Mouse (Mus musculus): ENCODE measurements at regions not wholly inside any gene's neighbourhood (a gene's known extent, or its start where the extent isn't known, plus 50 kb on each side); places are given as distances from the start of the nearest gene placed in this dataset.

DNA sequence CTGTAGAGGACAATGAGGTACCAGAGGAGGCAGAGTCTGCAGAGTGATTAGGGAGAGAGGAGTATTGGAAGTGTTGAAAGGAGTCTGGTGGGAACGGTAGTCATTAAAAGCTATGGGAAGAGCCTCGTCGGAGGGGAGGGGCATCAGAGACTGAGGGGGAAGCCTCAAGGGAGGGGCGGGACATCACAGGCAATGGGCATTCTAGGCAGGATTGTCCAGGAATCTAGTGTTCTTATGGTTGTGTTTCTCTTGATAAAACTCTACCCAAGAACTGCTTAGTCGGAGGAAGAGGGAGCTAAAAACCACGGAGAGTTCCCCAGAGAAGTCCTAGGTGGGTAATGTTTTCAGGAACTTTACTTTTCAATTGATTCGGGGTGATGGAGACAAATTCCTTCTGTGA, 90.2 kb downstream of the Sec23ip start:
- no peak for DNase-seq (ENCODE audit: low spot score)

GRCm38 (mm10) chr7:128836435-128836834, 91.7 kb downstream of the Sec23ip start:
- no peak for DNase-seq (ENCODE audit: low spot score)

GRCm38 (mm10) chr7:128842561-128842960, 97.8 kb downstream of the Sec23ip start:
- no peak for DNase-seq (ENCODE audit: low spot score)

GRCm38 (mm10) chr7:128843576-128843975, 98.8 kb downstream of the Sec23ip start:
- no peak for DNase-seq (ENCODE audit: low spot score)

DNA sequence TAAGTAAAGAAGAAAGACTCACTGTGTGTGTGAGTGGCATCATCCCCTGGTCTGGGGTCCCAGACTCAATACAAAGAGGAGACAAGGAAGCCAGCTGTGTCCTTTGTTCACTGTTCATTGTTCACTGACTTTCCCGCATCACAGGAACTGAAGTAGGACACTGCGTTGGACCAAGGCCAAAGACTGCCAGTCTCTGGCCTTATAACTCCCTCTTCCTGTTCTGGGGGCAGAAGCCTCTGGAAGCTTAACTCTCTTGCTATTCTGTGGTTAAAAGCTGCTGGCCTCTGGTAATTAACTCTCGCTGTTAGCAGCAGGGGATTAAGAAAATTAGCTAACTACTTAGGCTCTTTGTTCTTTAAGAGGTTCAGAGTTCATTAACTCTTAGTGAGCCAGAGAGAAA, 104.5 kb downstream of the Sec23ip start:
- DNase-seq (ENCODE audit: low spot score), result no peak

DNA sequence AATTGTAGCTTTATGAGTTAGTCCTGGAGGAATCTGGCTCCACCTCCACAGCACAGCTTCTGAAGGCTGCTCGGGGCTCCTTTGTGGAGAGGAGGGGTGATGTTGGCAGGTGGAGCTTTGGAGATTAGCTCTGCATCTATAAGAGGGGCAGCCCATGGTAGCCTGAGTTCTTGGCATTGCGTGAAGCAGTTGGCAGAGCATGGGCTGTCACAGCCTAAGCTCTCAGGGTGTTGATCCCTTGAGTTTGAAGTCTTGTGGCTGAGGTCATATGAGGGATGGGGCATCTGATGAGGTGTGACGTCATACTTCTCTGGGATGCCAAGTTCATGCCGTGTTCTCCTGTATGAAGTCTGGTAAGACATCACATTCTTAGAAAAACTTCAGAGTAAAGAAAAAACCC, 109.5 kb downstream of the Sec23ip start:
- no peak for DNase-seq (ENCODE audit: low spot score)

- DNase-seq (ENCODE audit: low spot score), result no peak
Observed at GRCm38 (mm10) chr7:128854690-128855343, 110.1 kb downstream of the Sec23ip start.

DNA sequence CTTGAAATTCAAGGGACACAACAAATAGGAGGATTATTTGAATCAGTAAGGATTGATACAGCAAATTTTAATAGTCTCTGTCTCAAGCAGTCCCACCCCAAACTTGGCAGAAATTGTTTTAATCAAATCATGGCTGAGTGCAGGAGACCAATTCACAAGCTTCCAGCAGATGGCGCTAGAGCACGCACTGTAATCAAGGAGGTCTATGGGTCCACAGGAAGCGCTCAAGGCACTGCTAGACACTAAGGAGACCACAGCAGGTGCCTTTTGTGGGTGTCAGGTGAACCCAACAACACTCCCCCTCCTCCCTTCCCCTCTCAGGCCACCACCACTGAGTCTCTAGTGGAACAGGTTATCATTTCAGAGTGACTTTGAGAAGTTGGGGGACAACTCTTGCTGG, 115.4 kb downstream of the Sec23ip start:
- DNase-seq (ENCODE audit: low spot score), result peak; percentile 71

- peak; percentile 76 for DNase-seq (ENCODE audit: low spot score)
Observed at GRCm38 (mm10) chr7:128860709-128861108, 116.0 kb downstream of the Sec23ip start.

DNA sequence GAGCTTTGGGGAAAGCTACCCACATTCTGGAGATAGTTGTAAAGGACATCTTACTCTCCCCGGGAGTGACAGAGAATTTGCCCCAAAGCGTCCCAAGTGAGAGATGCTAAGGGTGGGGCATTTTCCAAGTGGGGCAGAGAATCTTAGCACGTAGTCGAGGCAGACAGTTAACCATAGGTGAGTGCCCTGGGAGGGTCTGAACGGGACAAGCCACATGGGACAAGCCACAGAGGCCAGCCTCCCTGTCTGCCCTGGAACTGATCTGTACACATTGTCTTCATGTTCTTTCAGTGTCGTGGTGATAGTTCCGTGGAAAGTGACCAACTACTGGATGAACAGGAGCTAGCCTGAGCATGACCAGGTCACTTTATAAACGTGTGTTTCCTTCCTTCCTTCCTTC, 116.6 kb downstream of the Sec23ip start:
- no peak for DNase-seq (ENCODE audit: low spot score)

DNA sequence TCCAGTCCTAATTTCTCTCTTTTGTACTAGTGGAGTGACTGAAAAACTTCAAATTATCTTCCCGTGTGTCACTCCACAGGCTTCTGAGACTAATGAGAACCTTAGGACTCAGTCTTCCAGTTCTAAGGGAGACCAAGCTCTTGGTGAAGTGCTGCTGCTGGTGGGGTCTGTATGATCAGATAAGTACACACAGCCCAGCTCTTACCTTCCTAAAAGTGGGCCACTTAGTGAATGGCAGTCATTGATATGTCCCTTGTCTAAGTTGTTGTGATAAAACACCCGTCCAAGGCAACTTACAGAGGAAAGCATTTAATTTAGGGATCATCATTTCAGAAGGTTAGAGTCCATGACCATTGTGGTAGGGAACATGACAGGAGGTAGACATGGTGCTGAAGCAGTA, 124.1 kb downstream of the Sec23ip start:
- no peak for DNase-seq (ENCODE audit: low spot score)

DNA sequence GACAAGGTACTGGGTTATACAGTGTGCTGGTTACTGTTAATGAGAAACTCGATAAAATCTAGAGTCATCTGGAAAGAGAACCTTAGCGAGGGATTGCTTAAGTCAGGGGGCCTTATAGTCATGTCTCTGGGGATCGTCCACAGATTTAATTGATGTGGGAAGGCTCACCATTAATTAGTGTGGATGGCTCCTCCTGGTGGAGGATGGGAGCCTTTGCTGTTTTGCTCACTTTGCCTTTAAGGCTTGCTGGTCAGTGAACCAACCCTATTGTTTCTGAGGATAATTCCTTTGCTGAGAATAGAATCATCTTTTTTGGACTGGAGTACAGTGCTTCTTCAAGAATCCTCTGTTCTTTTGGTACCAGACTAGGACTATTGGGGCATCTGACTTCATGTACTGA, 139.3 kb downstream of the Sec23ip start:
- DNase-seq (ENCODE audit: low spot score), result no peak

GRCm38 (mm10) chr7:128885551-128885950, 140.8 kb downstream of the Sec23ip start:
- no peak for DNase-seq (ENCODE audit: low spot score)

GRCm38 (mm10) chr7:128910134-128910533, 165.4 kb downstream of the Sec23ip start:
- no peak for DNase-seq (ENCODE audit: low spot score)

DNA sequence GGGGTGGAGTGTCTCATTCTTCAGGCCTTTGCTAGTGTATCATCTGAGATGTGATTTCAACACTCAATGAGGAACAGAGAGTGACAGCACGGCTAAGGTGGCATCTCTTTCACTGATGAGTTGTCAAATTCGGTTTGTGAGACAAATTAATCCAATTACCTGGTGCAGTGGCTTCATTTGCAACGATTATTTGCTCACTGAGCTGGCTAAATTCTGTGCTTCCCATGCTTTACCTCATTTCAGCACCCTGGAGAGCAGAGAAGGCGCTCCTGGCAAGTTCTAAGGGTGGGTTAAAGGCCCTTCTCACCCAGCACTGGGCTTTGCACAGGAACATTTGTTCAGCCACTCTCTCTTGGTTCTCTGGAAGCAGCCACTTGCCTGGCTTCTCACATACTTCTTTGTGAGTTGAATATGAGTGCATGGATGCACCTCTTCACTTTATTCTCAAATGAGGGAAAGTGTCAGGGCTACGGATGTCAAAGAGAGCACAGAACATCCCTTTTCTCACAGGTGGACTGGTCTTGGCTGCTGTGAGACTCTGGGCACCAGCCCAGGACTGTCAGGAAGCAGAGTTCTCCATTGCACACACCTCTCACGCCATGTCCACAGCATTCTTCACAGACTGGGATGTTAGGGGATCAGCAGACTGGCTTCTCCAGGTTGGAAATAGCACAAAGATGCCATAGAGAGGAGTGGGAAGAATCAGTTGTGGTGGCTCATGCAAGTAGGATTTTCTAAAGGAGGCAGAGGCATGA, 193.4 kb downstream of the Sec23ip start:
- DNase-seq (ENCODE audit: low spot score), result peak; percentile 10

GRCm38 (mm10) chr7:128960575-128960974, 215.8 kb downstream of the Sec23ip start:
- DNase-seq (ENCODE audit: low spot score), result no peak

DNA sequence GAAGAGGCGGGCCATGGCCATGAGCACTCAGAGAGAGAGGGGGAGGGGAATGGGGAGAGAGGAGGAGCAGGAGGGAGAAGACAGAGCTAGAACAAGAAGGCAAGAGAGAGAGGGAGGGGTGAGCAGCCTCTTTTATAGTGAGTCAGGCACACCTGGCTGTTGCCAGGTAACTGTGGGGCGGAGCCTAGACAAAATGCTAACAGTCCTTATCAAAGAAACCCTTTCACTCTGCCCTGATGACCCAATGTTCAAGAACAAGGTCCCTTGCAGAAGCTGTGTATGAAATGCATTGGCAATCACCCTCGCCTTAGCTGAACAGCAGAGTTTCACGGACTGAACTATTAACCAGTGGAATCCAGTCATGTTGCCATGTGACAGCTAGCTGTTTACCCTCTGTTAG, 235.2 kb downstream of the Sec23ip start:
- DNase-seq (ENCODE audit: low spot score), result no peak

GRCm38 (mm10) chr7:128980827-128981226, 236.1 kb downstream of the Sec23ip start:
- no peak for DNase-seq (ENCODE audit: low spot score)

- DNase-seq (ENCODE audit: low spot score), result no peak
Observed at GRCm38 (mm10) chr7:128998759-128999158, 254.0 kb downstream of the Sec23ip start.

GRCm38 (mm10) chr7:129002419-129002818, 254.4 kb upstream of the Plpp4 start:
- no peak for DNase-seq (ENCODE audit: low spot score)

GRCm38 (mm10) chr7:129003150-129003549, 253.7 kb upstream of the Plpp4 start:
- no peak for DNase-seq (ENCODE audit: low spot score)

DNA sequence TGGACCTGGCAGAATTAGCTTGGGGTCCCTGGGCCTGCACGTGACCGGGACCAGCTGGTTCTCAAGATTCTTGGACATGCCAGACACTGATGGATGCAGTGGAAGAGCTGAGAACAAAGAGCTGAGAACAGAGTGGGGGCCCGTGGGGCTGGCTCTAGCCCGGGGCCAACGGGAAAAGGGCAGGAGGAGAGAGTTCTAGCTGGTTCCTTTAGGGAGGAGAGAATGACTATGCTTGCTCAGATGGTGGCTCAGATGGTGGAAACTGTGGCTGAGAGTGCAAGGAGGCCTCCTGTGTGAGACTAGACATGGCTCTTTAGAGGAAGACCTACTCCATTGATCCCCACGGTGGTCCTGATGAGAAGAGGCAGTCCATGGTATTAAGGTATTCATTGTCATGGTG, 240.5 kb upstream of the Plpp4 start:
- no peak for DNase-seq (ENCODE audit: low spot score)

DNA sequence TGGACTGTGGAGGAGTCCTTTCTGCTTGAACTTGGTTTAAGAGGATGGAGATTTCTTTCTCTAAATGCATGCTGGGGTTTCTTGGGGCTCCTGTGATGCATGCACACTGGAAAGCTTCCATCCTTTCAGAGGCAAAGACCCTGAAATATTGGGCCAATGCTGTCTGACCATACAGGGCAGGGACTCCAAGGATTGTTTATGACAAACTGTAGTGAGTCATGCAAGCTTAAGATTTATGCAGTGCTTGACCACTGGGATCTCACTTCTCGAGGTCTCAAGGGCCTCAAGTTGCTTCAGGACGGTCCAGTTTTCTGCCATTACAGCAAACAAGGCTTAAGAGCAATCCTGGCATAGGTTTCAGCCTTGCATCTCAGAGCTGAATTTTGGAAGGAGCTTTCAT, 229.7 kb upstream of the Plpp4 start:
- DNase-seq (ENCODE audit: low spot score), result no peak

DNA sequence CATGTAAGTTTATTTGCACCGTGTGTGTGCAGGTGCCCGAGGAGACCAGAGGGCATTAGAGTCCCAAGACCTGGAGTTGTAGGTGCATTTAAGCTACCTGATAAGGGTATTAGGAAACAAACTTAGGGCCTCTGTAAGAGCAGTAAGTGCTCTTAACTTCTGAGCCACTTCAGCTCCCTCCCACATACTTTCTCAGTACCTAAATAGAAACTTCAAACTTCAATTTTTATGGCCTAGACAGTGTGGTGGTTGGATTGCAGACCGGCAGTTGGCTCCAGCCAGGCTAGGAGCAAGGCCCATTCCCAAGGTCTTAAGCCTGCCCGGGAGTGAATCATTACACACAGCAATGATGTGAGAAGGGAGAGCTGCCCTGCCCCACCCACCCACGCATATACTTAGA, 208.8 kb upstream of the Plpp4 start:
- DNase-seq (ENCODE audit: low spot score), result no peak
